Comparison of ENCODE assay signal across 16 mouse cellular contexts in genomic region chr6:55341688-55342087, GRCm38 (mm10). TPM values are rescaled to one million over a fixed set of nuclear protein-coding genes. Genes with fewer than 3 reads are reported as not detected.
DNase-seq lines count a peak whose midpoint lies in the region; ATAC-seq and TF ChIP-seq lines count a peak whose summit lies in the region.
"Had no signal": no experiment of that assay in that cellular context is flagged by ENCODE, and none has a peak within 500 bp of the region (broad histone marks: within the 10 kb centered on the region; RNA-seq: fewer than 3 reads in every experiment).

No protein-coding gene starts in this region.

- no peaks in the 10 kb centered on the region for H3K9me3 ChIP-seq in forebrain, embryonic 14.5 days (replicated peaks; ENCODE audit: control insufficient read depth, low read length)
- no peaks in the 10 kb centered on the region for H3K9me3 ChIP-seq in forebrain, embryonic 13.5 days (replicated peaks)
- no peaks in the 10 kb centered on the region for H3K9me3 ChIP-seq in megakaryocyte, embryonic 14.5 days
- H3K9me3 ChIP-seq in liver, embryonic 15.5 days (replicated peaks): no peaks in the 10 kb centered on the region
- H3K9me3 ChIP-seq in stomach, postnatal 0 days (ENCODE audit: control insufficient read depth, low read length): no peaks in the 10 kb centered on the region
- H3K9me3 ChIP-seq: embryonic facial prominence, embryonic 10.5 days; neural tube, embryonic 12.5 days had no signal

- no peaks in the 10 kb centered on the region for H3K27me3 ChIP-seq in forebrain, embryonic 14.5 days (replicated peaks; ENCODE audit: control insufficient read depth, insufficient read depth, low read length)
- no peaks in the 10 kb centered on the region for H3K27me3 ChIP-seq in forebrain, embryonic 13.5 days
- no peaks in the 10 kb centered on the region for H3K27me3 ChIP-seq in megakaryocyte, embryonic 14.5 days (replicated peaks)
- no peaks in the 10 kb centered on the region for H3K27me3 ChIP-seq in liver, embryonic 15.5 days
- H3K27me3 ChIP-seq in stomach, postnatal 0 days (ENCODE audit: control insufficient read depth, insufficient read depth, low read length): no peaks in the 10 kb centered on the region
- H3K27me3 ChIP-seq: neural tube, embryonic 12.5 days had no signal

- H3K4me1 ChIP-seq in forebrain, embryonic 14.5 days (ENCODE audit: control insufficient read depth, insufficient read depth, low read length): 0 out of 2 replicates have a peak, but pooled peaks cover 2% of the 10 kb centered on the region
- H3K4me1 ChIP-seq in forebrain, embryonic 13.5 days: peaks cover 13% of the 10 kb centered on the region
- peaks cover 98% of the 10 kb centered on the region for H3K4me1 ChIP-seq in megakaryocyte, embryonic 14.5 days
- H3K4me1 ChIP-seq in liver, embryonic 15.5 days (replicated peaks): peaks cover 98% of the 10 kb centered on the region
- H3K4me1 ChIP-seq in stomach, postnatal 0 days (replicated peaks; ENCODE audit: control insufficient read depth, insufficient read depth): peaks cover 6% of the 10 kb centered on the region

- DNase-seq in forebrain, embryonic 14.5 days (ENCODE audit: low spot score): peak; percentile 13
- DNase-seq in stomach, postnatal 0 days (ENCODE audit: low spot score): peak; percentile 82
- DNase-seq in left cerebral cortex, adult 8-10 months (ENCODE audit: low spot score in 2 of 2): no peak
- no peak for DNase-seq in B cell, adult 2 months
- DNase-seq: cerebellum, adult 11-12 months; forebrain, postnatal 0 days; kidney, adult 8-10 months had no signal

- no peak overlapping the region for H3K4me2 ChIP-seq in forebrain, embryonic 14.5 days (ENCODE audit: low read length)
- no peak overlapping the region for H3K4me2 ChIP-seq in forebrain, embryonic 13.5 days
- H3K4me2 ChIP-seq in liver, embryonic 15.5 days: peak overlapping the region; percentile 79
- H3K4me2 ChIP-seq in stomach, postnatal 0 days (replicated peaks; ENCODE audit: low read depth): no peak overlapping the region
- H3K4me2 ChIP-seq: neural tube, embryonic 12.5 days had no signal

- H3K9ac ChIP-seq in forebrain, embryonic 14.5 days (ENCODE audit: low read length): no peak overlapping the region
- no peak overlapping the region for H3K9ac ChIP-seq in forebrain, embryonic 13.5 days
- H3K9ac ChIP-seq in liver, embryonic 15.5 days: peak overlapping the region; percentile 67
- H3K9ac ChIP-seq in stomach, postnatal 0 days (ENCODE audit: low read length): no peak overlapping the region
- H3K9ac ChIP-seq: forebrain, postnatal 0 days; neural tube, embryonic 12.5 days had no signal

- no peak for TF ChIP-seq CTCF in stomach, postnatal 0 days (IDR thresholded peaks at IDR 0.05; ENCODE audit: low read depth)

- no peak overlapping the region for H3K4me3 ChIP-seq in forebrain, embryonic 14.5 days (ENCODE audit: low read depth, low read length)
- no peak overlapping the region for H3K4me3 ChIP-seq in forebrain, embryonic 13.5 days
- peak overlapping the region; percentile 51 for H3K4me3 ChIP-seq in megakaryocyte, embryonic 14.5 days (replicated peaks)
- peak overlapping the region; percentile 46; the same call in 1 of the 2 replicates for H3K4me3 ChIP-seq in liver, embryonic 15.5 days (replicated peaks)
- H3K4me3 ChIP-seq in stomach, postnatal 0 days (ENCODE audit: low read depth, low read length): no peak overlapping the region
- H3K4me3 ChIP-seq: embryonic facial prominence, embryonic 10.5 days; neural tube, embryonic 12.5 days had no signal

- no peaks in the 10 kb centered on the region for H3K36me3 ChIP-seq in forebrain, embryonic 14.5 days (ENCODE audit: control insufficient read depth, insufficient read depth, low read length)
- no peaks in the 10 kb centered on the region for H3K36me3 ChIP-seq in forebrain, embryonic 13.5 days (ENCODE audit: poor library complexity, severe bottlenecking)
- peaks cover 65% of the 10 kb centered on the region for H3K36me3 ChIP-seq in megakaryocyte, embryonic 14.5 days (replicated peaks; ENCODE audit: low read length)
- peaks cover 36% of the 10 kb centered on the region for H3K36me3 ChIP-seq in liver, embryonic 15.5 days (replicated peaks)
- H3K36me3 ChIP-seq in stomach, postnatal 0 days (ENCODE audit: control insufficient read depth, insufficient read depth, low read length): no peaks in the 10 kb centered on the region
- H3K36me3 ChIP-seq: embryonic facial prominence, embryonic 10.5 days; neural tube, embryonic 12.5 days had no signal

- no peak for ATAC-seq in forebrain, embryonic 14.5 days
- ATAC-seq in forebrain, embryonic 13.5 days: no peak
- no peak for ATAC-seq in megakaryocyte, adult 5-6 weeks (ENCODE audit: poor library complexity, severe bottlenecking)
- no peak for ATAC-seq in liver, embryonic 15.5 days (ENCODE audit: insufficient read depth)
- ATAC-seq in stomach, postnatal 0 days (ENCODE audit: low FRiP score, low TSS enrichment): peak; percentile 91
- ATAC-seq: forebrain, postnatal 0 days had no signal

- H3K27ac ChIP-seq in forebrain, embryonic 14.5 days (ENCODE audit: low read depth, low read length): no peak overlapping the region
- H3K27ac ChIP-seq in forebrain, embryonic 13.5 days: no peak overlapping the region
- H3K27ac ChIP-seq in liver, embryonic 15.5 days (replicated peaks): peak overlapping the region; percentile 88
- H3K27ac ChIP-seq in stomach, postnatal 0 days (replicated peaks): 0 out of 2 replicates have a peak overlapping the region, but pooled peaks have one; percentile 18
- H3K27ac ChIP-seq: neural tube, embryonic 12.5 days had no signal

- 24% methylated on average over 5 of the region's 5 CpGs for WGBS in forebrain, embryonic 14.5 days
- 25% methylated on average over 5 of the region's 5 CpGs for WGBS in forebrain, embryonic 13.5 days
- 28% methylated on average over 5 of the region's 5 CpGs for WGBS in liver, embryonic 15.5 days (ENCODE audit: insufficient replicate concordance)
- WGBS in stomach, postnatal 0 days: 29% methylated on average over 5 of the region's 5 CpGs

- no peak for TF ChIP-seq EP300 in stomach, postnatal 0 days (optimal IDR thresholded peaks at IDR 0.05)

RNA-seq across cellular contexts. Expression of gene Aqp1, which starts 5.5 kb away (rescaled TPM):
- polyA plus RNA-seq in forebrain, embryonic 14.5 days (2014; fragmentation: Nextera tagmentation; extraction: Ambion mirVana): 2.8 and 2.9 TPM in 2 replicates
- polyA plus RNA-seq in forebrain, embryonic 13.5 days (2015; fragmentation: Nextera tagmentation; extraction: Ambion mirVana): 1.7 and 4.2 TPM in 2 replicates
- 2.1 and 4.6 TPM in 2 replicates for polyA plus RNA-seq in megakaryocyte, embryonic 14.5 days (2012; ENCODE audit: insufficient read depth, low replicate concordance)
- total RNA-seq in megakaryocyte, adult 5-6 weeks (2015): 3.6 and 7.2 TPM in 2 replicates
- total RNA-seq in megakaryocyte, adult 5-6 weeks (2017): 5.4 and 14.4 TPM in 2 replicates
- polyA plus RNA-seq in liver, embryonic 15.5 days (2015; fragmentation: Nextera tagmentation; extraction: Ambion mirVana): 75.8 and 85.1 TPM in 2 replicates
- polyA plus RNA-seq in stomach, postnatal 0 days (2015; fragmentation: Nextera tagmentation; extraction: Ambion mirVana): 15.3 and 16.2 TPM in 2 replicates
- total RNA-seq in left cerebral cortex, adult 8-10 months (2022): 1 to 10 TPM in 3 of 4 experiments, under 1 TPM in 1; 0.59 to 4.8 (median 1.4) TPM

RNA-seq across cellular contexts. Expression of gene Ghrhr, which starts 34.4 kb away (rescaled TPM):
- polyA plus RNA-seq in forebrain, embryonic 14.5 days (2014; fragmentation: Nextera tagmentation; extraction: Ambion mirVana): not detected in 2 replicates
- not detected in 2 replicates for polyA plus RNA-seq in forebrain, embryonic 13.5 days (2015; fragmentation: Nextera tagmentation; extraction: Ambion mirVana)
- polyA plus RNA-seq in megakaryocyte, embryonic 14.5 days (2012; ENCODE audit: insufficient read depth, low replicate concordance): not detected in 2 replicates
- total RNA-seq in megakaryocyte, adult 5-6 weeks (2015): not detected in 2 replicates
- total RNA-seq in megakaryocyte, adult 5-6 weeks (2017): not detected in 2 replicates
- 0.08 TPM in 1 of 2 replicates, not detected in the other for polyA plus RNA-seq in liver, embryonic 15.5 days (2015; fragmentation: Nextera tagmentation; extraction: Ambion mirVana)
- polyA plus RNA-seq in stomach, postnatal 0 days (2015; fragmentation: Nextera tagmentation; extraction: Ambion mirVana): not detected in 2 replicates
- total RNA-seq in left cerebral cortex, adult 8-10 months (2022): not detected
- total RNA-seq: forebrain, postnatal 0 days; granulocyte monocyte progenitor cell, adult 5-6 weeks; megakaryocyte progenitor cell, adult 5-6 weeks; MEL had no signal
- polyA plus RNA-seq: embryonic facial prominence, embryonic 10.5 days; forebrain, postnatal 0 days; neural tube, embryonic 12.5 days had no signal

Comparison
In these comparisons a context has a peak if more than half of its experiments do, and no peak if none do; other contexts are left out.
1. DNase-seq: peak in forebrain, embryonic 14.5 days (single experiment) and stomach, postnatal 0 days (single experiment); none in left cerebral cortex, adult 8-10 months (0 of 2) and B cell, adult 2 months (0 of 2).
2. H3K27ac ChIP-seq: peak in liver, embryonic 15.5 days (single experiment) and stomach, postnatal 0 days (single experiment); none in forebrain, embryonic 14.5 days (single experiment) and forebrain, embryonic 13.5 days (single experiment).
3. H3K4me3 ChIP-seq: peak in megakaryocyte, embryonic 14.5 days (single experiment) and liver, embryonic 15.5 days (single experiment); none in forebrain, embryonic 14.5 days (single experiment), forebrain, embryonic 13.5 days (single experiment) and stomach, postnatal 0 days (single experiment).